12 mouse cellular contexts compared by ENCODE assay signal in the genomic region with DNA sequence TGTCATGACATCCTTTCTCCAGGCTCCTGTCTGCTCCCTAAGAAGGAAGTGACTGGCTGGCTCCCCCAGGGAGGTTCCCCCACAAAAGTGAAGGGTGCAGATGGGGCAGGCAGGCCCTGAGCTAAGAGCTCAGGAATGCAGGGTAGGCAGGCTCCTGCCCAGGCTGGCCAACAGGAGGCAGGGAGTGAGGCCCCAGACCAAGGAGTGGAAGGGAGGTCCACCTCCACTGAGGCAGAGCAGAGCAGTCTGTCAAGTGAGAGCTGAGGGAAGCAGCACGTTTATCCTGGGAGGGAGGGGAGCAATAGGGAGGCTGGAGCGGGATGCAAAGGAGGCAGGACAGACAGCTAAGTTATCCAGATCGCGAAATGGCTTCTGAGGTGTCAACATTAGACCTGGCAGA. TPM values are rescaled to one million over a fixed set of nuclear protein-coding genes. Genes with fewer than 3 reads are reported as not detected.
DNase-seq lines count a peak whose midpoint lies in the region; ATAC-seq and TF ChIP-seq lines count a peak whose summit lies in the region.
"Had no signal": no experiment of that assay in that cellular context is flagged by ENCODE, and none has a peak within 500 bp of the region (broad histone marks: within the 10 kb centered on the region; RNA-seq: fewer than 3 reads in every experiment).

No protein-coding gene starts in this region.

- H3ac ChIP-seq in myocyte (ENCODE audit: control insufficient read depth, insufficient read length), result no peak overlapping the region

- 30% methylated on average over 4 of the region's 4 CpGs for WGBS in heart, embryonic 14.5 days
- 57% methylated on average over 4 of the region's 4 CpGs for WGBS in midbrain, embryonic 12.5 days
- WGBS in midbrain, embryonic 10.5 days, result 59% methylated on average over 4 of the region's 4 CpGs
- 51% methylated on average over 4 of the region's 4 CpGs for WGBS in embryonic facial prominence, embryonic 14.5 days
- WGBS in liver, embryonic 11.5 days, result 50% methylated on average over 4 of the region's 4 CpGs

- H3K4me3 ChIP-seq in heart, embryonic 14.5 days (ENCODE audit: control insufficient read depth in 1 of 2, insufficient read depth in 1 of 2, low read depth in 1 of 2, low read length in 2 of 2), result no peak overlapping the region
- H3K4me3 ChIP-seq in midbrain, embryonic 12.5 days, result no peak overlapping the region
- H3K4me3 ChIP-seq in midbrain, embryonic 10.5 days, result no peak overlapping the region
- no peak overlapping the region for H3K4me3 ChIP-seq in embryonic facial prominence, embryonic 14.5 days (ENCODE audit: low read depth, low read length)
- no peak overlapping the region for H3K4me3 ChIP-seq in myocyte
- no peak overlapping the region for H3K4me3 ChIP-seq in liver, embryonic 11.5 days (ENCODE audit: low read depth, low read length)
- H3K4me3 ChIP-seq: liver, embryonic 13.5 days had no signal

- no peak for TF ChIP-seq POLR2A in myocyte (IDR thresholded peaks at IDR 0.05; ENCODE audit: insufficient read length, low read depth)

- no peaks in the 10 kb centered on the region for H3K27me3 ChIP-seq in heart, embryonic 14.5 days (ENCODE audit: control insufficient read depth, insufficient read depth, low read length)
- H3K27me3 ChIP-seq in midbrain, embryonic 12.5 days, result no peaks in the 10 kb centered on the region
- H3K27me3 ChIP-seq in midbrain, embryonic 10.5 days (ENCODE audit: low read depth, poor library complexity, severe bottlenecking), result no peaks in the 10 kb centered on the region
- H3K27me3 ChIP-seq in embryonic facial prominence, embryonic 14.5 days (replicated peaks; ENCODE audit: control insufficient read depth, insufficient read depth, low read length), result no peaks in the 10 kb centered on the region
- H3K27me3 ChIP-seq in myocyte (ENCODE audit: control insufficient read depth, insufficient read depth, insufficient read length), result no peaks in the 10 kb centered on the region
- no peaks in the 10 kb centered on the region for H3K27me3 ChIP-seq in liver, embryonic 11.5 days (replicated peaks; ENCODE audit: control insufficient read depth, insufficient read depth, low read length)

- peak overlapping the region; percentile 8; the same call in 1 of the 2 replicates for H3K9ac ChIP-seq in heart, embryonic 14.5 days (ENCODE audit: low read length)
- H3K9ac ChIP-seq in midbrain, embryonic 12.5 days (replicated peaks), result 0 out of 2 replicates have a peak overlapping the region, but pooled peaks have one; percentile 16
- H3K9ac ChIP-seq in embryonic facial prominence, embryonic 14.5 days (ENCODE audit: low read depth, low read length), result 0 out of 2 replicates have a peak overlapping the region, but pooled peaks have one; percentile 37
- H3K9ac ChIP-seq in liver, embryonic 11.5 days (ENCODE audit: low read depth, low read length), result no peak overlapping the region

- H3K4me1 ChIP-seq in heart, embryonic 14.5 days (ENCODE audit: control insufficient read depth in 2 of 2, insufficient read depth in 2 of 2, low read length in 2 of 2), result peaks cover 38 to 77% of the 10 kb centered on the region in 2 experiments
- peaks cover 80% of the 10 kb centered on the region for H3K4me1 ChIP-seq in midbrain, embryonic 12.5 days
- H3K4me1 ChIP-seq in midbrain, embryonic 10.5 days, result peaks cover 87% of the 10 kb centered on the region
- H3K4me1 ChIP-seq in embryonic facial prominence, embryonic 14.5 days (ENCODE audit: control insufficient read depth, insufficient read depth, low read length), result peaks cover 34% of the 10 kb centered on the region
- H3K4me1 ChIP-seq in liver, embryonic 11.5 days (replicated peaks; ENCODE audit: control insufficient read depth, insufficient read depth, low read length), result peaks cover 21% of the 10 kb centered on the region

- ATAC-seq in heart, embryonic 14.5 days (ENCODE audit: insufficient number of reproducible peaks, insufficient read depth, low FRiP score, low read depth), result no peak
- no peak for ATAC-seq in midbrain, embryonic 12.5 days (ENCODE audit: low FRiP score, low read depth)
- ATAC-seq in embryonic facial prominence, embryonic 14.5 days (ENCODE audit: low read depth), result no peak
- no peak for ATAC-seq in liver, embryonic 11.5 days (replicated peaks; ENCODE audit: low FRiP score)

- H3K79me2 ChIP-seq in myocyte (ENCODE audit: control insufficient read depth, insufficient read depth), result peaks cover 100% of the 10 kb centered on the region

- DNase-seq in heart, adult 9 months (ENCODE audit: low spot score in 2 of 2), result no peak
- no peak for DNase-seq in midbrain, embryonic 10.5 days (ENCODE audit: low spot score)
- no peak for DNase-seq in embryonic facial prominence, embryonic 14.5 days (ENCODE audit: low spot score)
- no peak for DNase-seq in left cerebral cortex, adult 18-20 months (ENCODE audit: low spot score in 2 of 2)
- no peak for DNase-seq in liver, embryonic 11.5 days (ENCODE audit: low spot score)
- DNase-seq: kidney, adult 9 months; layer of hippocampus, postnatal 36 days; liver, embryonic 13.5 days had no signal

- H3K36me3 ChIP-seq in heart, embryonic 14.5 days (ENCODE audit: control insufficient read depth, insufficient read depth, low read length), result peaks cover 20% of the 10 kb centered on the region
- peaks cover 17% of the 10 kb centered on the region; the same call in 1 of the 2 replicates for H3K36me3 ChIP-seq in midbrain, embryonic 12.5 days
- H3K36me3 ChIP-seq in midbrain, embryonic 10.5 days, result peaks cover 59% of the 10 kb centered on the region
- H3K36me3 ChIP-seq in embryonic facial prominence, embryonic 14.5 days (ENCODE audit: control insufficient read depth, insufficient read depth, low read length), result 0 out of 2 replicates have a peak, but pooled peaks cover 10% of the 10 kb centered on the region
- H3K36me3 ChIP-seq in myocyte (ENCODE audit: control insufficient read depth, insufficient read depth), result peaks cover 22% of the 10 kb centered on the region
- H3K36me3 ChIP-seq in liver, embryonic 11.5 days (ENCODE audit: control insufficient read depth, insufficient read depth, low read length), result peaks cover under 1% of the 10 kb centered on the region

- H3K27ac ChIP-seq in heart, embryonic 14.5 days (replicated peaks in 1 of 2; ENCODE audit: control insufficient read depth in 1 of 2, insufficient read depth in 1 of 2, low read depth in 2 of 2, low read length in 2 of 2), result peak overlapping the region in 1 of 2 experiments; percentile 76; a peak in 2 of 4 replicates
- H3K27ac ChIP-seq in midbrain, embryonic 12.5 days (replicated peaks), result no peak overlapping the region; the same call in 1 of the 2 replicates
- no peak overlapping the region; the same call in 1 of the 2 replicates for H3K27ac ChIP-seq in midbrain, embryonic 10.5 days (replicated peaks)
- no peak overlapping the region for H3K27ac ChIP-seq in embryonic facial prominence, embryonic 14.5 days (replicated peaks; ENCODE audit: low read depth, low read length)
- no peak overlapping the region for H3K27ac ChIP-seq in liver, embryonic 11.5 days (ENCODE audit: low read depth, low read length)
- H3K27ac ChIP-seq: liver, embryonic 13.5 days had no signal

- no peaks in the 10 kb centered on the region for H3K9me3 ChIP-seq in heart, embryonic 14.5 days (ENCODE audit: control insufficient read depth, low read length)
- H3K9me3 ChIP-seq in midbrain, embryonic 12.5 days, result no peaks in the 10 kb centered on the region
- H3K9me3 ChIP-seq in midbrain, embryonic 10.5 days (replicated peaks), result no peaks in the 10 kb centered on the region
- H3K9me3 ChIP-seq in embryonic facial prominence, embryonic 14.5 days (ENCODE audit: control insufficient read depth, low read length), result no peaks in the 10 kb centered on the region
- no peaks in the 10 kb centered on the region for H3K9me3 ChIP-seq in liver, embryonic 11.5 days (ENCODE audit: control insufficient read depth, low read length)
- H3K9me3 ChIP-seq: liver, embryonic 13.5 days had no signal

- 0 out of 2 replicates have a peak overlapping the region, but pooled peaks have one; percentile 50 for H3K4me2 ChIP-seq in heart, embryonic 14.5 days (ENCODE audit: low read length)
- H3K4me2 ChIP-seq in midbrain, embryonic 12.5 days (replicated peaks), result no peak overlapping the region
- no peak overlapping the region for H3K4me2 ChIP-seq in embryonic facial prominence, embryonic 14.5 days (ENCODE audit: low read depth, low read length)
- peak overlapping the region; percentile 70 for H3K4me2 ChIP-seq in myocyte (ENCODE audit: low read depth)
- H3K4me2 ChIP-seq in liver, embryonic 11.5 days, result no peak overlapping the region

RNA-seq across cellular contexts. Expression of a gene that starts 5.5 kb away (rescaled TPM):
- 41.8 and 46.8 TPM in 2 replicates for polyA plus RNA-seq in heart, embryonic 14.5 days (2014; fragmentation: Nextera tagmentation; extraction: Ambion mirVana)
- polyA plus RNA-seq in midbrain, embryonic 12.5 days (2016; fragmentation: Nextera tagmentation; extraction: Ambion mirVana), result 135 and 142 TPM in 2 replicates
- 59.8 and 69.7 TPM in 2 replicates for polyA plus RNA-seq in midbrain, embryonic 10.5 days (2016; fragmentation: Nextera tagmentation; extraction: Ambion mirVana)
- polyA plus RNA-seq in embryonic facial prominence, embryonic 14.5 days (2014; fragmentation: Nextera tagmentation; extraction: Ambion mirVana), result 62.4 and 64.2 TPM in 2 replicates
- polyA plus RNA-seq in myocyte (2012; fragmentation: generic; extraction: Trizol), result 236 TPM
- 100 to 1,000 TPM; 251 to 254 TPM for total RNA-seq in left cerebral cortex, adult 18-20 months (2021)
- polyA plus RNA-seq in liver, embryonic 11.5 days (2014; fragmentation: Nextera tagmentation; extraction: Ambion mirVana), result 26.5 and 28.9 TPM in 2 replicates

RNA-seq across cellular contexts. Expression of a gene that starts 11.5 kb away (rescaled TPM):
- 17.8 and 30.5 TPM in 2 replicates for polyA plus RNA-seq in heart, embryonic 14.5 days (2014; fragmentation: Nextera tagmentation; extraction: Ambion mirVana)
- 103 and 108 TPM in 2 replicates for polyA plus RNA-seq in midbrain, embryonic 12.5 days (2016; fragmentation: Nextera tagmentation; extraction: Ambion mirVana)
- 85.2 and 94.4 TPM in 2 replicates for polyA plus RNA-seq in midbrain, embryonic 10.5 days (2016; fragmentation: Nextera tagmentation; extraction: Ambion mirVana)
- 32.9 and 33.0 TPM in 2 replicates for polyA plus RNA-seq in embryonic facial prominence, embryonic 14.5 days (2014; fragmentation: Nextera tagmentation; extraction: Ambion mirVana)
- 84.1 TPM for polyA plus RNA-seq in myocyte (2012; fragmentation: generic; extraction: Trizol)
- 10 to 100 TPM; 84.5 to 87.3 TPM for total RNA-seq in left cerebral cortex, adult 18-20 months (2021)
- polyA plus RNA-seq in liver, embryonic 11.5 days (2014; fragmentation: Nextera tagmentation; extraction: Ambion mirVana), result 20.6 and 26.8 TPM in 2 replicates

RNA-seq across cellular contexts. Expression of a gene that starts 35.9 kb away (rescaled TPM):
- 3.8 and 4.8 TPM in 2 replicates for polyA plus RNA-seq in heart, embryonic 14.5 days (2014; fragmentation: Nextera tagmentation; extraction: Ambion mirVana)
- polyA plus RNA-seq in midbrain, embryonic 12.5 days (2016; fragmentation: Nextera tagmentation; extraction: Ambion mirVana), result 21.7 and 41.3 TPM in 2 replicates
- polyA plus RNA-seq in midbrain, embryonic 10.5 days (2016; fragmentation: Nextera tagmentation; extraction: Ambion mirVana), result 2.8 and 6.5 TPM in 2 replicates
- polyA plus RNA-seq in embryonic facial prominence, embryonic 14.5 days (2014; fragmentation: Nextera tagmentation; extraction: Ambion mirVana), result 78.9 and 83.0 TPM in 2 replicates
- polyA plus RNA-seq in myocyte (2012; fragmentation: generic; extraction: Trizol), result 0.06 TPM
- 1 to 10 TPM; 1.7 to 2.8 TPM for total RNA-seq in left cerebral cortex, adult 18-20 months (2021)
- polyA plus RNA-seq in liver, embryonic 11.5 days (2014; fragmentation: Nextera tagmentation; extraction: Ambion mirVana), result 1.9 and 2.2 TPM in 2 replicates
- total RNA-seq: megakaryocyte progenitor cell, adult 5-6 weeks had no signal

RNA-seq across cellular contexts. Expression of a gene that starts 48.1 kb away (rescaled TPM):
- 132 and 148 TPM in 2 replicates for polyA plus RNA-seq in heart, embryonic 14.5 days (2014; fragmentation: Nextera tagmentation; extraction: Ambion mirVana)
- polyA plus RNA-seq in midbrain, embryonic 12.5 days (2016; fragmentation: Nextera tagmentation; extraction: Ambion mirVana), result 265 and 274 TPM in 2 replicates
- polyA plus RNA-seq in midbrain, embryonic 10.5 days (2016; fragmentation: Nextera tagmentation; extraction: Ambion mirVana), result 244 and 256 TPM in 2 replicates
- 185 and 198 TPM in 2 replicates for polyA plus RNA-seq in embryonic facial prominence, embryonic 14.5 days (2014; fragmentation: Nextera tagmentation; extraction: Ambion mirVana)
- polyA plus RNA-seq in myocyte (2012; fragmentation: generic; extraction: Trizol), result 56.6 TPM
- total RNA-seq in left cerebral cortex, adult 18-20 months (2021), result 100 to 1,000 TPM; 132 to 156 TPM
- 199 and 207 TPM in 2 replicates for polyA plus RNA-seq in liver, embryonic 11.5 days (2014; fragmentation: Nextera tagmentation; extraction: Ambion mirVana)

Comparison
In these comparisons a context has a peak if more than half of its experiments do, and no peak if none do; other contexts are left out.
1. H3K4me2 ChIP-seq: peak in heart, embryonic 14.5 days (single experiment) and myocyte (single experiment); none in midbrain, embryonic 12.5 days (single experiment), embryonic facial prominence, embryonic 14.5 days (single experiment) and liver, embryonic 11.5 days (single experiment).